In the genomic region with DNA sequence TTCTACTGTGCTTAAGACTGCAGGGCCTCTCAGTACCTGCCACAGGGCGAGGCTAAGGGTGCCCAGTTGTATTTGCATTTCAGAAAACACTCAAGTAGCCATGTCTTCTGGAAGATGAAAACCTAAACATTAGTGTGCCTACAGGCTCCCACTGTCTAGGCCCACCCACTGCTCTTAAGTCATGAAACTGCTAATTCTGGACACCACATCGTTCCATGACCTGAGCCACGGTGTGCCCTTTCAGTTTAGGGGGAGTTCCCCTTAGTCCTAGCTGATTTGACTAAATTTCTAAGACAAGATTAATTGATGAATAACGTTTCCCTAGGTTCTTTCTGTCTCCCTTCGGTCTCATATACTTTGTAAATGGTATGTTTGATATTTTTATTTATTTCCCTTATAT, we compare ENCODE assay signal across 31 mouse cellular contexts.
"Had no signal": no experiment of that assay in that cellular context is flagged by ENCODE, and none has a peak within 500 bp of the region (broad histone marks: within the 10 kb centered on the region; RNA-seq: fewer than 3 reads in every experiment).

No protein-coding gene starts in this region.

- H3K36me3 ChIP-seq: heart, embryonic 15.5 days; hindbrain, embryonic 12.5 days; hindbrain, embryonic 13.5 days; hindbrain, embryonic 15.5 days; intestine, embryonic 15.5 days had no signal

- H3K27ac ChIP-seq: heart, embryonic 13.5 days; heart, embryonic 15.5 days; hindbrain, embryonic 10.5 days; hindbrain, embryonic 12.5 days; hindbrain, embryonic 13.5 days; hindbrain, embryonic 14.5 days; hindbrain, embryonic 15.5 days; hindbrain, postnatal 0 days; intestine, embryonic 15.5 days; kidney, embryonic 15.5 days; kidney, postnatal 0 days; layer of hippocampus, adult 2 months; left cerebral cortex, adult 2 months had no signal

- H3K4me1 ChIP-seq: heart, embryonic 12.5 days; heart, embryonic 13.5 days; heart, embryonic 15.5 days; hindbrain, embryonic 10.5 days; hindbrain, embryonic 12.5 days; hindbrain, embryonic 13.5 days; hindbrain, embryonic 15.5 days; intestine, embryonic 15.5 days; kidney, embryonic 15.5 days had no signal

- H3K9me3 ChIP-seq: heart, embryonic 12.5 days; heart, embryonic 13.5 days; heart, embryonic 15.5 days; hindbrain, embryonic 10.5 days; hindbrain, embryonic 12.5 days; hindbrain, embryonic 13.5 days; hindbrain, embryonic 15.5 days; intestine, embryonic 15.5 days; kidney, embryonic 15.5 days had no signal

- H3K4me2 ChIP-seq: heart, embryonic 11.5 days; heart, embryonic 12.5 days; heart, embryonic 13.5 days; heart, embryonic 15.5 days; hindbrain, embryonic 12.5 days; hindbrain, embryonic 13.5 days; hindbrain, embryonic 14.5 days; hindbrain, embryonic 15.5 days; intestine, embryonic 15.5 days; kidney, embryonic 15.5 days had no signal

- DNase-seq: heart, postnatal 10 days; heart, postnatal 14 days; heart, postnatal 36 days; heart, postnatal 4 days; kidney, adult 11 months; kidney, adult 18-20 months; kidney, adult 2 months; kidney, adult 8-10 months; kidney, adult 9 months; kidney, postnatal 10 days; kidney, postnatal 14 days; kidney, postnatal 25 days; kidney, postnatal 36 days; kidney, postnatal 4 days; layer of hippocampus, adult 9-11 months; layer of hippocampus, postnatal 36 days had no signal

- H3K9ac ChIP-seq: heart, embryonic 12.5 days; heart, embryonic 13.5 days; heart, embryonic 15.5 days; hindbrain, embryonic 12.5 days; hindbrain, embryonic 13.5 days; hindbrain, embryonic 14.5 days; hindbrain, embryonic 15.5 days; intestine, embryonic 15.5 days; kidney, embryonic 15.5 days had no signal

- H3K27me3 ChIP-seq: heart, embryonic 12.5 days; heart, embryonic 13.5 days; heart, embryonic 15.5 days; hindbrain, embryonic 12.5 days; hindbrain, embryonic 13.5 days; hindbrain, embryonic 15.5 days; intestine, embryonic 15.5 days; kidney, embryonic 15.5 days had no signal

- H3K4me3 ChIP-seq: heart, embryonic 12.5 days; heart, embryonic 13.5 days; heart, embryonic 15.5 days; hindbrain, embryonic 10.5 days; hindbrain, embryonic 12.5 days; hindbrain, embryonic 13.5 days; hindbrain, embryonic 15.5 days; intestine, embryonic 15.5 days; kidney, embryonic 15.5 days; layer of hippocampus, adult 2 months; left cerebral cortex, adult 2 months had no signal
